Mouse (Mus musculus) gastrocnemius, postnatal 10 days (tissue): Measurements from ENCODE around the gene Kif14. TPM values are rescaled to one million over a fixed set of nuclear protein-coding genes. Genes with fewer than 3 reads are reported as not detected.
"Not testable (repeated sequence)": the region's sequence is repeated elsewhere in the genome, so short reads cannot be mapped to it uniquely, and the experiment has no call there.

ENCODE experiments used
- DNase-seq: peaks from one replicate; pipeline ENCODE4 v3.0.0; 2021; ENCODE audit warnings: mixed read lengths
- total RNA-seq, 2 experiments: library from RNA; stranded (reverse); gene quantifications; 2 replicates each; pipeline ENCODE4 v1.2.3; 2021

The Kif14 gene
- total RNA-seq, 2 experiments from 2014 or later = 1.7 to 2.6 TPM

- no peak for DNase-seq
Observed at GRCm38 (mm10) chr1:136491681-136492080, 25.5 kb downstream of the Kif14 start.

- DNase-seq = no peak
Observed at GRCm38 (mm10) chr1:136492232-136492631, 26.1 kb downstream of the Kif14 start.

- DNase-seq = no peak
Observed at GRCm38 (mm10) chr1:136499317-136499716, 33.2 kb downstream of the Kif14 start.

- DNase-seq = no peak
Observed at GRCm38 (mm10) chr1:136502936-136503335, 36.8 kb downstream of the Kif14 start.

- not testable (repeated sequence) for DNase-seq
Observed at GRCm38 (mm10) chr1:136506255-136506654, 40.1 kb downstream of the Kif14 start.

GRCm38 (mm10) chr1:136512317-136512716 lies 46.2 kb downstream of the Kif14 start:
- DNase-seq = no peak

GRCm38 (mm10) chr1:136513181-136513580 lies 47.0 kb downstream of the Kif14 start:
- no peak for DNase-seq

- no peak for DNase-seq
Observed at GRCm38 (mm10) chr1:136518699-136519356, 52.7 kb downstream of the Kif14 start.

- DNase-seq = peak; percentile 35
Observed at GRCm38 (mm10) chr1:136521363-136521937, 55.3 kb downstream of the Kif14 start.

- peak; percentile 66 for DNase-seq
Observed at GRCm38 (mm10) chr1:136524917-136525316, 58.8 kb downstream of the Kif14 start.

- no peak for DNase-seq
Observed at GRCm38 (mm10) chr1:136525818-136526217, 59.7 kb downstream of the Kif14 start.

GRCm38 (mm10) chr1:136527163-136527562 lies 61.0 kb downstream of the Kif14 start:
- DNase-seq = no peak

GRCm38 (mm10) chr1:136532556-136532955 lies 66.4 kb downstream of the Kif14 start:
- DNase-seq = no peak

GRCm38 (mm10) chr1:136536947-136537346 lies 70.8 kb downstream of the Kif14 start:
- DNase-seq = no peak

- peak; percentile 22 for DNase-seq
Observed at GRCm38 (mm10) chr1:136538247-136538646, 72.1 kb downstream of the Kif14 start.

- no peak for DNase-seq
Observed at GRCm38 (mm10) chr1:136540407-136540895, 74.3 kb downstream of the Kif14 start.

GRCm38 (mm10) chr1:136541618-136542376 lies 75.7 kb downstream of the Kif14 start:
- DNase-seq = no peak

GRCm38 (mm10) chr1:136543920-136544319 lies 77.8 kb downstream of the Kif14 start:
- DNase-seq = no peak

- DNase-seq = no peak
Observed at GRCm38 (mm10) chr1:136547068-136547467, 80.9 kb downstream of the Kif14 start.

- no peak for DNase-seq
Observed at GRCm38 (mm10) chr1:136550285-136550684, 84.1 kb downstream of the Kif14 start.

- peak; percentile 80 for DNase-seq
Observed at GRCm38 (mm10) chr1:136550851-136551540, 84.9 kb downstream of the Kif14 start.

- no peak for DNase-seq
Observed at GRCm38 (mm10) chr1:136554686-136555085, 88.5 kb downstream of the Kif14 start.

- DNase-seq = peak; percentile 30
Observed at GRCm38 (mm10) chr1:136555892-136556291, 89.7 kb downstream of the Kif14 start.
